Mouse (Mus musculus): Measurements from ENCODE around the gene Ppp2r3a.

DNA sequence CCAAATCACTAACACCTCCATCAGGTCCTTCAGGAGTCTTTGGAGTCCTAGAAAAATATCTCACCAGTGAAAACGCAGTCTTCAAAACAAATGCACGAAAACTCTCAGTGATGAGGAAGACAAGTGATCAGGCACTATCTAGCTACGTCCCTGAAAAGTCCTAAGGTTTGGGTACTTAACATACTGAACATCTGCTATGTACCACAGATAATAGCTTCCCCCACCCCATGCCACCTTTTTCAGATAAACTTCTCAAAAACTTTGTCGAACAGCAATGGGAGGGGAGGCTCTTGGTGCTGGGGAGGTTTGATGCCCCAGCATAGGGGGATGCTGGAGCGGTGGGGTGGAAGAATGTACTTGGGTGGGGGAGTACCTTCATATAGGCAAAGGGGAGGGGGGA, 6.1 kb downstream of the Ppp2r3a start:
- no peak for TF ChIP-seq POLR2A (IDR thresholded peaks at IDR 0.05; ENCODE audit: extremely low read depth, insufficient read depth, low read length)
- TF ChIP-seq CTCF (IDR thresholded peaks at IDR 0.05; ENCODE audit: low read depth, low read length) = no peak

Data from liver, adult 2 months (tissue).